Mouse (Mus musculus): ENCODE results near the gene Ppp1r14b. TPM values are rescaled to one million over a fixed set of nuclear protein-coding genes. Genes with fewer than 3 reads are reported as not detected.

The Ppp1r14b gene
- polyA plus RNA-seq, 1 experiment from 2014 or later: 194 TPM

GRCm38 (mm10) chr19:6950613-6951153 is 24.1 kb upstream of the Ppp1r14b start:
- Histone ChIP-seq H3K4me1 (ENCODE audit: control insufficient read depth, insufficient read depth, low read length) (peaks cover 12% of the 10 kb centered on the region), H3K27ac (ENCODE audit: low read depth, low read length) (peak overlapping the region; percentile 94), H3K36me3 (ENCODE audit: control insufficient read depth, insufficient read depth, low read length) (peaks cover 15% of the 10 kb centered on the region; the same call in 1 of the 2 replicates), H3K9ac (ENCODE audit: low read length) (peak overlapping the region; percentile 80), H3K27me3 (replicated peaks; ENCODE audit: control insufficient read depth, insufficient read depth, low read length) (no peaks in the 10 kb centered on the region), H3K4me2 (ENCODE audit: low read length) (peak overlapping the region; percentile 94), H3K4me3 (ENCODE audit: low read depth, low read length) (peak overlapping the region; percentile 58), H3K9me3 (replicated peaks; ENCODE audit: control insufficient read depth, low read length) (no peaks in the 10 kb centered on the region)
- under 1% methylated on average over 28 of the region's 28 CpGs for WGBS
- ATAC-seq (peak; percentile 73), DNase-seq (ENCODE audit: low spot score) (peak; percentile 85)

GRCm38 (mm10) chr19:6951381-6951968 is 23.3 kb upstream of the Ppp1r14b start:
- under 1% methylated on average over 35 of the region's 35 CpGs for WGBS
- peaks cover 12% of the 10 kb centered on the region for H3K4me1 ChIP-seq (ENCODE audit: control insufficient read depth, insufficient read depth, low read length)
- DNase-seq (ENCODE audit: low spot score): peak; percentile 97
- H3K9ac ChIP-seq (ENCODE audit: low read length): peak overlapping the region; percentile 80
- peak; percentile 81 for ATAC-seq
- no peaks in the 10 kb centered on the region for H3K9me3 ChIP-seq (replicated peaks; ENCODE audit: control insufficient read depth, low read length)
- H3K27ac ChIP-seq (ENCODE audit: low read depth, low read length): peak overlapping the region; percentile 94
- peak overlapping the region; percentile 94 for H3K4me2 ChIP-seq (ENCODE audit: low read length)
- H3K27me3 ChIP-seq (replicated peaks; ENCODE audit: control insufficient read depth, insufficient read depth, low read length): no peaks in the 10 kb centered on the region
- H3K36me3 ChIP-seq (ENCODE audit: control insufficient read depth, insufficient read depth, low read length): peaks cover 12% of the 10 kb centered on the region; the same call in 1 of the 2 replicates
- peak overlapping the region; percentile 58 for H3K4me3 ChIP-seq (ENCODE audit: low read depth, low read length)

GRCm38 (mm10) chr19:6951994-6952711 is 22.6 kb upstream of the Ppp1r14b start:
- DNase-seq (ENCODE audit: low spot score) (peak; percentile 74), ATAC-seq (peak; percentile 40)
- Histone ChIP-seq H3K27me3 (replicated peaks; ENCODE audit: control insufficient read depth, insufficient read depth, low read length) (no peaks in the 10 kb centered on the region), H3K9ac (ENCODE audit: low read length) (peak overlapping the region; percentile 80), H3K36me3 (ENCODE audit: control insufficient read depth, insufficient read depth, low read length) (peaks cover 12% of the 10 kb centered on the region; the same call in 1 of the 2 replicates), H3K4me1 (ENCODE audit: control insufficient read depth, insufficient read depth, low read length) (peaks cover 12% of the 10 kb centered on the region), H3K4me2 (ENCODE audit: low read length) (peak overlapping the region; percentile 94), H3K27ac (ENCODE audit: low read depth, low read length) (peak overlapping the region; percentile 94), H3K9me3 (replicated peaks; ENCODE audit: control insufficient read depth, low read length) (no peaks in the 10 kb centered on the region), H3K4me3 (ENCODE audit: low read depth, low read length) (peak overlapping the region; percentile 58)
- WGBS: 4% methylated on average over 31 of the region's 31 CpGs

- ATAC-seq (no peak), DNase-seq (ENCODE audit: low spot score) (no peak)
- 21% methylated on average over 3 of the region's 3 CpGs for WGBS
- no peak overlapping the region; the same call in 1 of the 2 replicates for H3K4me3 ChIP-seq (ENCODE audit: low read depth, low read length)
- H3K4me1 ChIP-seq (ENCODE audit: control insufficient read depth, insufficient read depth, low read length): peaks cover 12% of the 10 kb centered on the region
- no peak overlapping the region for H3K27ac ChIP-seq (ENCODE audit: low read depth, low read length)
- H3K36me3 ChIP-seq (ENCODE audit: control insufficient read depth, insufficient read depth, low read length): peaks cover 12% of the 10 kb centered on the region; the same call in 1 of the 2 replicates
- peak overlapping the region; percentile 80; the same call in 1 of the 2 replicates for H3K9ac ChIP-seq (ENCODE audit: low read length)
- peak overlapping the region; percentile 94 for H3K4me2 ChIP-seq (ENCODE audit: low read length)
- no peaks in the 10 kb centered on the region for H3K27me3 ChIP-seq (replicated peaks; ENCODE audit: control insufficient read depth, insufficient read depth, low read length)
- no peaks in the 10 kb centered on the region for H3K9me3 ChIP-seq (replicated peaks; ENCODE audit: control insufficient read depth, low read length)
Measured at GRCm38 (mm10) chr19:6952712-6953037, 22.1 kb upstream of the Ppp1r14b start.

GRCm38 (mm10) chr19:6954046-6954445 is 20.7 kb upstream of the Ppp1r14b start:
- Histone ChIP-seq H3K36me3 (ENCODE audit: control insufficient read depth, insufficient read depth, low read length) (peaks cover 12% of the 10 kb centered on the region; the same call in 1 of the 2 replicates), H3K9me3 (replicated peaks; ENCODE audit: control insufficient read depth, low read length) (no peaks in the 10 kb centered on the region), H3K9ac (ENCODE audit: low read length) (no peak overlapping the region), H3K4me3 (ENCODE audit: low read depth, low read length) (no peak overlapping the region), H3K4me2 (ENCODE audit: low read length) (no peak overlapping the region), H3K27ac (ENCODE audit: low read depth, low read length) (no peak overlapping the region), H3K4me1 (ENCODE audit: control insufficient read depth, insufficient read depth, low read length) (peaks cover 12% of the 10 kb centered on the region), H3K27me3 (replicated peaks; ENCODE audit: control insufficient read depth, insufficient read depth, low read length) (no peaks in the 10 kb centered on the region)
- WGBS: 58% methylated on average over 9 of the region's 9 CpGs
- ATAC-seq (no peak), DNase-seq (ENCODE audit: low spot score) (no peak)

GRCm38 (mm10) chr19:6955424-6955823 is 19.3 kb upstream of the Ppp1r14b start:
- H3K4me1 ChIP-seq (ENCODE audit: control insufficient read depth, insufficient read depth, low read length): peaks cover 8% of the 10 kb centered on the region
- H3K4me3 ChIP-seq (ENCODE audit: low read depth, low read length): no peak overlapping the region
- WGBS: 88% methylated on average over 7 of the region's 7 CpGs
- no peaks in the 10 kb centered on the region for H3K27me3 ChIP-seq (replicated peaks; ENCODE audit: control insufficient read depth, insufficient read depth, low read length)
- no peaks in the 10 kb centered on the region for H3K9me3 ChIP-seq (replicated peaks; ENCODE audit: control insufficient read depth, low read length)
- no peak overlapping the region for H3K9ac ChIP-seq (ENCODE audit: low read length)
- ATAC-seq: no peak
- no peak for DNase-seq (ENCODE audit: low spot score)
- H3K36me3 ChIP-seq (ENCODE audit: control insufficient read depth, insufficient read depth, low read length): peaks cover 12% of the 10 kb centered on the region; the same call in 1 of the 2 replicates
- H3K4me2 ChIP-seq (ENCODE audit: low read length): no peak overlapping the region
- H3K27ac ChIP-seq (ENCODE audit: low read depth, low read length): no peak overlapping the region

GRCm38 (mm10) chr19:6956461-6956860 is 18.3 kb upstream of the Ppp1r14b start:
- H3K9ac ChIP-seq (ENCODE audit: low read length): no peak overlapping the region
- no peak overlapping the region for H3K4me3 ChIP-seq (ENCODE audit: low read depth, low read length)
- H3K4me2 ChIP-seq (ENCODE audit: low read length): no peak overlapping the region
- 87% methylated on average over 10 of the region's 10 CpGs for WGBS
- H3K4me1 ChIP-seq (ENCODE audit: control insufficient read depth, insufficient read depth, low read length): peaks cover 8% of the 10 kb centered on the region
- no peak overlapping the region for H3K27ac ChIP-seq (ENCODE audit: low read depth, low read length)
- ATAC-seq: no peak
- no peaks in the 10 kb centered on the region for H3K9me3 ChIP-seq (replicated peaks; ENCODE audit: control insufficient read depth, low read length)
- H3K27me3 ChIP-seq (replicated peaks; ENCODE audit: control insufficient read depth, insufficient read depth, low read length): no peaks in the 10 kb centered on the region
- DNase-seq (ENCODE audit: low spot score): no peak
- peaks cover 12% of the 10 kb centered on the region; the same call in 1 of the 2 replicates for H3K36me3 ChIP-seq (ENCODE audit: control insufficient read depth, insufficient read depth, low read length)

- Histone ChIP-seq H3K4me1 (ENCODE audit: control insufficient read depth, insufficient read depth, low read length) (peaks cover 10% of the 10 kb centered on the region), H3K4me3 (ENCODE audit: low read depth, low read length) (peak overlapping the region; percentile 33), H3K36me3 (ENCODE audit: control insufficient read depth, insufficient read depth, low read length) (no peaks in the 10 kb centered on the region), H3K9ac (ENCODE audit: low read length) (no peak overlapping the region), H3K4me2 (ENCODE audit: low read length) (peak overlapping the region; percentile 46), H3K9me3 (replicated peaks; ENCODE audit: control insufficient read depth, low read length) (no peaks in the 10 kb centered on the region), H3K27ac (ENCODE audit: low read depth, low read length) (no peak overlapping the region), H3K27me3 (replicated peaks; ENCODE audit: control insufficient read depth, insufficient read depth, low read length) (no peaks in the 10 kb centered on the region)
- 13% methylated on average over 15 of the region's 15 CpGs for WGBS
- DNase-seq (ENCODE audit: low spot score): no peak
- no peak for ATAC-seq
Measured at GRCm38 (mm10) chr19:6968491-6969271, 6.1 kb upstream of the Ppp1r14b start.

All from forebrain, embryonic 14.5 days (tissue).